ENCODE assay signal across 8 mouse cellular contexts in genomic region chr11:69073065-69073888, GRCm38 (mm10). TPM values are rescaled to one million over a fixed set of nuclear protein-coding genes. Genes with fewer than 3 reads are reported as not detected.
DNase-seq lines count a peak whose midpoint lies in the region; ATAC-seq lines count a peak whose summit lies in the region.

No protein-coding gene starts in this region.

- H3K9ac ChIP-seq in intestine, embryonic 15.5 days: peak overlapping the region; percentile 40; the same call in 1 of the 2 replicates

- H3K27ac ChIP-seq in intestine, embryonic 15.5 days: peak overlapping the region; percentile 84
- peak overlapping the region; percentile 98 for H3K27ac ChIP-seq in midbrain, embryonic 10.5 days (replicated peaks)

- H3K36me3 ChIP-seq in intestine, embryonic 15.5 days: no peaks in the 10 kb centered on the region
- no peaks in the 10 kb centered on the region for H3K36me3 ChIP-seq in midbrain, embryonic 10.5 days

- H3K9me3 ChIP-seq in intestine, embryonic 15.5 days: no peaks in the 10 kb centered on the region
- no peaks in the 10 kb centered on the region for H3K9me3 ChIP-seq in midbrain, embryonic 10.5 days (replicated peaks)

- peak overlapping the region; percentile 22 for H3K4me3 ChIP-seq in intestine, embryonic 15.5 days (replicated peaks)
- peak overlapping the region; percentile 69 for H3K4me3 ChIP-seq in midbrain, embryonic 10.5 days

- peak; percentile 85 for DNase-seq in urinary bladder, postnatal 14 days (ENCODE audit: low spot score)
- DNase-seq in urinary bladder, postnatal 10 days (ENCODE audit: low spot score): no peak
- DNase-seq in embryo, embryonic 11 days: peak; percentile 95
- DNase-seq in gastrocnemius, postnatal 25 days: peak; percentile 77
- peak; percentile 82 for DNase-seq in left cerebral cortex, postnatal 4 days
- peak; percentile 84 for DNase-seq in midbrain, embryonic 10.5 days (ENCODE audit: low spot score)
- peak; percentile 82 to 85 for DNase-seq in right cerebral cortex, postnatal 36 days (ENCODE audit: low spot score in 2 of 2)

- intact Hi-C loops in left cerebral cortex, postnatal 4 days (cut with DNase I): no loop called here

- 0% methylated on average over 14 of the region's 14 CpGs for WGBS in intestine, embryonic 15.5 days
- WGBS in midbrain, embryonic 10.5 days: under 1% methylated on average over 14 of the region's 14 CpGs

- H3K4me1 ChIP-seq in intestine, embryonic 15.5 days (replicated peaks): peaks cover 17% of the 10 kb centered on the region
- H3K4me1 ChIP-seq in midbrain, embryonic 10.5 days: peaks cover 44% of the 10 kb centered on the region

- peak; percentile 82 for ATAC-seq in intestine, embryonic 15.5 days

- no peaks in the 10 kb centered on the region for H3K27me3 ChIP-seq in intestine, embryonic 15.5 days (replicated peaks)
- no peaks in the 10 kb centered on the region for H3K27me3 ChIP-seq in midbrain, embryonic 10.5 days (ENCODE audit: low read depth, poor library complexity, severe bottlenecking)

- peak overlapping the region; percentile 63 for H3K4me2 ChIP-seq in intestine, embryonic 15.5 days (replicated peaks)

RNA-seq across cellular contexts. Expression of gene Tmem107, which starts 2.7 kb away (rescaled TPM):
- 1 to 10 TPM; 3.9 to 4.1 TPM for total RNA-seq in gastrocnemius, postnatal 25 days (2021)
- polyA plus RNA-seq in intestine, embryonic 15.5 days (2015; fragmentation: Nextera tagmentation; extraction: Ambion mirVana): 43.7 and 47.6 TPM in 2 replicates
- total RNA-seq in left cerebral cortex, postnatal 4 days (2021): 10 to 100 TPM; 13.9 to 14.8 TPM
- 63.4 and 64.8 TPM in 2 replicates for polyA plus RNA-seq in midbrain, embryonic 10.5 days (2016; fragmentation: Nextera tagmentation; extraction: Ambion mirVana)

RNA-seq across cellular contexts. Expression of gene Borcs6, which starts 13.8 kb away (rescaled TPM):
- total RNA-seq in gastrocnemius, postnatal 25 days (2021): 10 to 100 TPM; 15.5 to 15.9 TPM
- polyA plus RNA-seq in intestine, embryonic 15.5 days (2015; fragmentation: Nextera tagmentation; extraction: Ambion mirVana): 8.6 and 8.9 TPM in 2 replicates
- total RNA-seq in left cerebral cortex, postnatal 4 days (2021): 10 to 100 TPM; 23.8 to 25.2 TPM
- 6.9 and 8.7 TPM in 2 replicates for polyA plus RNA-seq in midbrain, embryonic 10.5 days (2016; fragmentation: Nextera tagmentation; extraction: Ambion mirVana)

RNA-seq across cellular contexts. Expression of gene Vamp2, which starts 15.0 kb away (rescaled TPM):
- total RNA-seq in gastrocnemius, postnatal 25 days (2021): 10 to 100 TPM; 34.9 to 35.2 TPM
- 61.8 and 64.2 TPM in 2 replicates for polyA plus RNA-seq in intestine, embryonic 15.5 days (2015; fragmentation: Nextera tagmentation; extraction: Ambion mirVana)
- total RNA-seq in left cerebral cortex, postnatal 4 days (2021): 100 to 1,000 TPM; 579 to 594 TPM
- polyA plus RNA-seq in midbrain, embryonic 10.5 days (2016; fragmentation: Nextera tagmentation; extraction: Ambion mirVana): 63.1 and 90.1 TPM in 2 replicates

RNA-seq across cellular contexts. Expression of gene Per1, which starts 21.7 kb away (rescaled TPM):
- total RNA-seq in gastrocnemius, postnatal 25 days (2021): 10 to 100 TPM; 21.0 to 50.8 TPM
- 11.9 and 15.6 TPM in 2 replicates for polyA plus RNA-seq in intestine, embryonic 15.5 days (2015; fragmentation: Nextera tagmentation; extraction: Ambion mirVana)
- total RNA-seq in left cerebral cortex, postnatal 4 days (2021): 10 to 100 TPM; 52.8 to 58.0 TPM
- polyA plus RNA-seq in midbrain, embryonic 10.5 days (2016; fragmentation: Nextera tagmentation; extraction: Ambion mirVana): 6.8 and 7.6 TPM in 2 replicates

RNA-seq across cellular contexts. Expression of gene Aurkb, which starts 27.8 kb away (rescaled TPM):
- under 1 TPM; 0.54 to 0.88 TPM for total RNA-seq in gastrocnemius, postnatal 25 days (2021)
- polyA plus RNA-seq in intestine, embryonic 15.5 days (2015; fragmentation: Nextera tagmentation; extraction: Ambion mirVana): 133 and 135 TPM in 2 replicates
- total RNA-seq in left cerebral cortex, postnatal 4 days (2021): 1 to 10 TPM; 8.2 to 10.0 TPM
- polyA plus RNA-seq in midbrain, embryonic 10.5 days (2016; fragmentation: Nextera tagmentation; extraction: Ambion mirVana): 218 and 239 TPM in 2 replicates

Comparison
In these comparisons a context has a peak if more than half of its experiments do, and no peak if none do; other contexts are left out.
1. RNA of gene Vamp2, which starts 15.0 kb away (total RNA-seq): 579 to 594 TPM in left cerebral cortex, postnatal 4 days; 34.9 to 35.2 TPM in gastrocnemius, postnatal 25 days; every median in the first group is over 10 times any median in the second.